Mouse (Mus musculus) cortical plate, adult 2 months (tissue): ENCODE data around the gene Lrrc8c.

Experiments
- CTCF ChIP-seq: fragments of 200-500 bp; IDR thresholded peaks from 2 replicates; pipeline ENCODE4 v1.5.1; 2011; ENCODE audit warnings: mild to moderate bottlenecking, control low read depth, low read length; ENCODE audit not compliant: insufficient read depth; ENCODE audit errors: extremely low read depth
- POLR2A ChIP-seq: fragments of 200-500 bp; IDR thresholded peaks from 2 replicates; pipeline ENCODE4 v1.6.1; 2011; ENCODE audit warnings: mild to moderate bottlenecking, low read length, control low read depth; ENCODE audit not compliant: insufficient read depth; ENCODE audit errors: extremely low read depth

GRCm38 (mm10) chr5:105496133-105496532, 23.1 kb upstream of the Lrrc8c start:
- TF ChIP-seq CTCF (no peak), POLR2A (no peak)
